Mouse (Mus musculus) right cerebral cortex, postnatal 36 days (tissue): Measurements from ENCODE around the gene Tdrkh.
A peak's percentile ranks its signal among the peaks of the same experiment; 100 is the strongest.

Source experiments
- DNase-seq, 2 experiments: peaks; one replicate each; pipeline ENCODE4 v3.0.0; 2022; ENCODE audit warnings: low spot score in 2 of 2, mixed read lengths in 1 of 2

Tdrkh gene

GRCm38 (mm10) chr3:94389420-94389819, 23.7 kb upstream of the Tdrkh start:
- no peak for DNase-seq

GRCm38 (mm10) chr3:94391001-94391400, 22.1 kb upstream of the Tdrkh start:
- DNase-seq, result no peak

GRCm38 (mm10) chr3:94392128-94392527, 20.9 kb upstream of the Tdrkh start:
- DNase-seq, result no peak

GRCm38 (mm10) chr3:94393049-94393448, 20.0 kb upstream of the Tdrkh start:
- DNase-seq, result no peak

- DNase-seq, result no peak
These were observed 16.7 kb upstream of the Tdrkh start for GRCm38 (mm10) chr3:94396336-94396735.

GRCm38 (mm10) chr3:94396851-94397250, 16.2 kb upstream of the Tdrkh start:
- DNase-seq, result no peak

GRCm38 (mm10) chr3:94398217-94398616, 14.9 kb upstream of the Tdrkh start, which contains the start of gene Lingo4:
Gene Lingo4 (plus strand): TSS chr3:94398517.
- no peak for DNase-seq

GRCm38 (mm10) chr3:94398943-94399481, 14.1 kb upstream of the Tdrkh start:
- DNase-seq, result no peak

GRCm38 (mm10) chr3:94399663-94400310, 13.3 kb upstream of the Tdrkh start:
- DNase-seq, result no peak

- DNase-seq, result no peak
These were observed 10.6 kb upstream of the Tdrkh start for GRCm38 (mm10) chr3:94402451-94402850.

- peak; percentile 57 to 73 for DNase-seq
These were observed 8.6 kb upstream of the Tdrkh start for GRCm38 (mm10) chr3:94404366-94405054.

GRCm38 (mm10) chr3:94405561-94405960, 7.5 kb upstream of the Tdrkh start:
- no peak for DNase-seq

- no peak for DNase-seq
These were observed 543 bp upstream of the Tdrkh start for GRCm38 (mm10) chr3:94412530-94412929.

- no peak for DNase-seq
These were observed 17.9 kb downstream of the Tdrkh start for GRCm38 (mm10) chr3:94430980-94431379.

- no peak for DNase-seq
These were observed 21.2 kb downstream of the Tdrkh start for GRCm38 (mm10) chr3:94434305-94434704.

- no peak for DNase-seq
These were observed 23.3 kb downstream of the Tdrkh start for GRCm38 (mm10) chr3:94436420-94436819.

GRCm38 (mm10) chr3:94441182-94441581, 28.1 kb downstream of the Tdrkh start:
- DNase-seq, result no peak

GRCm38 (mm10) chr3:94442951-94443596, 30.0 kb downstream of the Tdrkh start, which contains the start of gene Mrpl9:
Gene Mrpl9 (plus strand): TSS chr3:94443318.
- peak; percentile 91 for DNase-seq

GRCm38 (mm10) chr3:94443597-94443964, 30.5 kb downstream of the Tdrkh start, which contains the start of gene Oaz3:
Gene Oaz3 (minus strand): TSS chr3:94443915.
- DNase-seq, result peak in 1 of 2 experiments; percentile 12

GRCm38 (mm10) chr3:94449377-94449776, 36.3 kb downstream of the Tdrkh start:
- DNase-seq, result no peak

- peak; percentile 64 to 77 for DNase-seq
These were observed 43.5 kb downstream of the Tdrkh start for GRCm38 (mm10) chr3:94456529-94457000.

- DNase-seq, result no peak
These were observed 44.0 kb downstream of the Tdrkh start for GRCm38 (mm10) chr3:94457055-94457454.
